Mouse (Mus musculus) intestine, embryonic 14.5 days (tissue): ENCODE data around the gene Pkig. TPM values are rescaled to one million over a fixed set of nuclear protein-coding genes. Genes with fewer than 3 reads are reported as not detected.
"Not testable (repeated sequence)": the region's sequence is repeated elsewhere in the genome, so short reads cannot be mapped to it uniquely, and the experiment has no call there.

Experiments used
- ATAC-seq: fragments of 200-750 bp; cut with Nextera tagmentation; replicated peaks from 2 replicates; pipeline ENCODE4 v1.8.0; 2017; ENCODE audit warnings: low read depth, moderate number of reproducible peaks, moderate TSS enrichment, moderate library complexity; ENCODE audit not compliant: low FRiP score, low TSS enrichment
- DNase-seq: peaks from one replicate; pipeline ENCODE4 v3.0.0-alpha.2; 2018; ENCODE audit warnings: low spot score
- H3K27ac ChIP-seq: fragments of 300-500 bp; sonication (generic); 2 replicates; pipeline ENCODE4 v1.5.1; 2014; ENCODE audit warnings: low read depth, mild to moderate bottlenecking, control low read depth
- H3K27me3 ChIP-seq: fragments of 300-500 bp; sonication (generic); replicated peaks from 2 replicates; pipeline ENCODE4 v1.6.1; 2014; ENCODE audit warnings: low read length, control low read depth; ENCODE audit not compliant: control insufficient read depth, insufficient read depth
- H3K36me3 ChIP-seq: fragments of 300-500 bp; sonication (generic); 2 replicates; pipeline ENCODE4 v1.6.1; 2014; ENCODE audit warnings: low read length, control low read depth; ENCODE audit not compliant: control insufficient read depth, insufficient read depth
- H3K4me1 ChIP-seq: fragments of 300-500 bp; sonication (generic); replicated peaks from 2 replicates; pipeline ENCODE4 v1.6.1; 2014; ENCODE audit warnings: low read length, control low read depth, mixed read lengths; ENCODE audit not compliant: control insufficient read depth, insufficient read depth
- H3K4me2 ChIP-seq: fragments of 300-500 bp; sonication (generic); 2 replicates; pipeline ENCODE4 v1.6.1; 2014; ENCODE audit warnings: low read length
- H3K4me3 ChIP-seq: fragments of 300-500 bp; sonication (generic); 2 replicates; pipeline ENCODE4 v1.5.1; 2014; ENCODE audit warnings: low read depth, low read length, control low read depth, mixed read lengths
- H3K9ac ChIP-seq: fragments of 300-500 bp; sonication (generic); 2 replicates; pipeline ENCODE4 v1.6.1; 2014; ENCODE audit warnings: mild to moderate bottlenecking, low read length
- H3K9me3 ChIP-seq: fragments of 300-500 bp; sonication (generic); 2 replicates; pipeline ENCODE4 v1.6.1; 2016; ENCODE audit warnings: low read length, control low read depth; ENCODE audit not compliant: control insufficient read depth
- WGBS: fragments of 180-500 bp; shearing (Covaris S2); extraction: QIAGEN DNeasy Blood & Tissue Kit; methylation state at CpG from one replicate; pipeline ENCODE4 v1.1.7; 2014; 5-methylcytosine and 5-hydroxymethylcytosine counted together
- polyA plus RNA-seq: library from polyadenylated mRNA; unstranded; fragments of >200 nt; fragmentation: Nextera tagmentation; extraction: Ambion mirVana; gene quantifications from 2 replicates; pipeline ENCODE4 v1.2.1, GENCODE M21; 2014

The Pkig gene
- polyA plus RNA-seq, 1 experiment from 2014 or later = 130 TPM

- no peaks in the 10 kb centered on the region for H3K27me3 ChIP-seq
- H3K4me3 ChIP-seq = no peak overlapping the region
- no peaks in the 10 kb centered on the region for H3K36me3 ChIP-seq
- H3K9ac ChIP-seq = no peak overlapping the region
- H3K4me2 ChIP-seq = no peak overlapping the region
- DNase-seq = no peak
- no peak overlapping the region for H3K27ac ChIP-seq
- H3K9me3 ChIP-seq = peaks cover 7% of the 10 kb centered on the region; the same call in 1 of the 2 replicates
- peaks cover 21% of the 10 kb centered on the region for H3K4me1 ChIP-seq
- no peak for ATAC-seq
- 84% methylated on average over 5 of the region's 5 CpGs for WGBS
Observed at GRCm38 (mm10) chr2:163646461-163647080, 11.6 kb upstream of the Pkig start.

GRCm38 (mm10) chr2:163655699-163656098 lies 2.5 kb upstream of the Pkig start:
- DNase-seq, H3K4me3 ChIP-seq, H3K27ac ChIP-seq, ATAC-seq, H3K4me1 ChIP-seq, H3K9ac ChIP-seq, H3K36me3 ChIP-seq, H3K9me3 ChIP-seq, H3K27me3 ChIP-seq, H3K4me2 ChIP-seq: not testable (repeated sequence)
- 99% methylated on average over 8 of the region's 12 CpGs for WGBS

- peaks cover 12% of the 10 kb centered on the region for H3K4me1 ChIP-seq
- no peaks in the 10 kb centered on the region for H3K9me3 ChIP-seq
- no peaks in the 10 kb centered on the region for H3K27me3 ChIP-seq
- ATAC-seq (no peak), DNase-seq (no peak)
- WGBS = 78% methylated on average over 2 of the region's 2 CpGs
- no peaks in the 10 kb centered on the region for H3K36me3 ChIP-seq
- H3K4me3 ChIP-seq = no peak overlapping the region
- H3K9ac ChIP-seq = no peak overlapping the region
- H3K27ac ChIP-seq = no peak overlapping the region
- H3K4me2 ChIP-seq = no peak overlapping the region
Observed at GRCm38 (mm10) chr2:163657486-163657885, 700 bp upstream of the Pkig start.

- Histone ChIP-seq H3K9me3 (no peaks in the 10 kb centered on the region), H3K9ac (peak overlapping the region; percentile 81), H3K36me3 (no peaks in the 10 kb centered on the region), H3K4me2 (peak overlapping the region; percentile 63), H3K27ac (peak overlapping the region; percentile 74; the same call in 1 of the 2 replicates), H3K4me3 (peak overlapping the region; percentile 81), H3K4me1 (peaks cover 12% of the 10 kb centered on the region), H3K27me3 (no peaks in the 10 kb centered on the region)
- WGBS = 1% methylated on average over 8 of the region's 8 CpGs
- ATAC-seq (no peak), DNase-seq (peak; percentile 74)
Observed at GRCm38 (mm10) chr2:163658941-163659340, 755 bp downstream of the Pkig start.

- no peak for ATAC-seq
- Histone ChIP-seq H3K36me3 (no peaks in the 10 kb centered on the region), H3K4me3 (peak overlapping the region; percentile 81), H3K27ac (no peak overlapping the region), H3K9ac (no peak overlapping the region), H3K9me3 (no peaks in the 10 kb centered on the region), H3K4me1 (peaks cover 12% of the 10 kb centered on the region), H3K27me3 (no peaks in the 10 kb centered on the region), H3K4me2 (peak overlapping the region; percentile 63)
- 83% methylated on average over 12 of the region's 12 CpGs for WGBS
- DNase-seq = no peak
Observed at GRCm38 (mm10) chr2:163659431-163659830, 1.2 kb downstream of the Pkig start.

GRCm38 (mm10) chr2:163660103-163660701 lies 2.0 kb downstream of the Pkig start:
- no peak for DNase-seq
- no peak for ATAC-seq
- Histone ChIP-seq H3K27ac (no peak overlapping the region), H3K4me3 (no peak overlapping the region), H3K9me3 (no peaks in the 10 kb centered on the region), H3K4me2 (no peak overlapping the region), H3K36me3 (no peaks in the 10 kb centered on the region), H3K4me1 (peaks cover 12% of the 10 kb centered on the region), H3K9ac (no peak overlapping the region), H3K27me3 (no peaks in the 10 kb centered on the region)
- 81% methylated on average over 5 of the region's 5 CpGs for WGBS

- H3K27ac ChIP-seq = no peak overlapping the region
Observed at GRCm38 (mm10) chr2:163661371-163661850, 3.2 kb downstream of the Pkig start.

GRCm38 (mm10) chr2:163662076-163662475 lies 3.9 kb downstream of the Pkig start:
- H3K4me2 ChIP-seq = no peak overlapping the region
- WGBS = 92% methylated on average over 5 of the region's 5 CpGs

More at GRCm38 (mm10) chr2:163661371-163661850, 3.2 kb downstream of the Pkig start:
- no peak for ATAC-seq
- Histone ChIP-seq H3K27me3 (no peaks in the 10 kb centered on the region), H3K4me2 (no peak overlapping the region), H3K4me1 (peaks cover 12% of the 10 kb centered on the region), H3K9ac (no peak overlapping the region), H3K4me3 (no peak overlapping the region), H3K36me3 (no peaks in the 10 kb centered on the region), H3K9me3 (no peaks in the 10 kb centered on the region)
- no peak for DNase-seq
- 69% methylated on average over 6 of the region's 6 CpGs for WGBS

More at GRCm38 (mm10) chr2:163662076-163662475, 3.9 kb downstream of the Pkig start:
- no peak for DNase-seq
- Histone ChIP-seq H3K9ac (no peak overlapping the region), H3K9me3 (no peaks in the 10 kb centered on the region), H3K36me3 (no peaks in the 10 kb centered on the region), H3K4me1 (peaks cover 12% of the 10 kb centered on the region), H3K4me3 (no peak overlapping the region), H3K27me3 (no peaks in the 10 kb centered on the region), H3K27ac (no peak overlapping the region)
- no peak for ATAC-seq
